Mouse (Mus musculus) left cerebral cortex, adult 2 months (tissue): Measurements from ENCODE around the gene Swi5. TPM values are rescaled to one million over a fixed set of nuclear protein-coding genes. Genes with fewer than 3 reads are reported as not detected.

Source experiments
- DNase-seq, 2 experiments: peaks; one replicate each; pipeline ENCODE4 v3.0.0; 2021 to 2022; ENCODE audit warnings: low spot score in 2 of 2, mixed read lengths in 1 of 2; ENCODE audit errors: extremely low spot score in 1 of 2
- H3K27ac ChIP-seq: fragments of 200-600 bp; 2 replicates; pipeline ENCODE4 v1.8.1; 2022
- H3K4me3 ChIP-seq: fragments of 200-600 bp; 2 replicates; pipeline ENCODE4 v1.8.1; 2022
- CTCF ChIP-seq: fragments of 200-600 bp; IDR thresholded peaks from 2 replicates; pipeline ENCODE4 v1.8.1; 2022; ENCODE audit warnings: antibody characterized with exemption, mild to moderate bottlenecking, moderate library complexity
- intact Hi-C: fragments of 180-260 bp; cut with DNase I; formaldehyde crosslinking; loops from one replicate; pipeline ENCODE4 v1.15.1; 2025
- long read RNA-seq, 2 experiments: library from polyadenylated mRNA; stranded (forward); transcript quantifications; one replicate each; pipeline ENCODE4 v2.0.0; 2021; ENCODE audit warnings: borderline mapping rate in 2 of 2
- total RNA-seq, 2 experiments: library from RNA; stranded (reverse); gene quantifications; 2 replicates each; pipeline ENCODE4 v1.2.3; 2021

The Swi5 gene
- 100 to 1,000 TPM; 186 to 193 TPM for total RNA-seq
- long read RNA-seq, experiment 1, transcript Swi5-207 (5 exons, 768 nt): major isoform, 59 of 76 reads
- long read RNA-seq, experiment 1, partial matches to known transcripts: 8 of 76 reads
- long read RNA-seq, experiment 1, other reads (novel, unspliced or antisense): 8 of 76 reads
- long read RNA-seq, experiment 2, transcript Swi5-207 (5 exons, 768 nt): major isoform, 41 of 52 reads
- long read RNA-seq, experiment 2, partial matches to known transcripts: 6 of 52 reads
- long read RNA-seq, experiment 2, other reads (novel, unspliced or antisense): 3 of 52 reads

DNA sequence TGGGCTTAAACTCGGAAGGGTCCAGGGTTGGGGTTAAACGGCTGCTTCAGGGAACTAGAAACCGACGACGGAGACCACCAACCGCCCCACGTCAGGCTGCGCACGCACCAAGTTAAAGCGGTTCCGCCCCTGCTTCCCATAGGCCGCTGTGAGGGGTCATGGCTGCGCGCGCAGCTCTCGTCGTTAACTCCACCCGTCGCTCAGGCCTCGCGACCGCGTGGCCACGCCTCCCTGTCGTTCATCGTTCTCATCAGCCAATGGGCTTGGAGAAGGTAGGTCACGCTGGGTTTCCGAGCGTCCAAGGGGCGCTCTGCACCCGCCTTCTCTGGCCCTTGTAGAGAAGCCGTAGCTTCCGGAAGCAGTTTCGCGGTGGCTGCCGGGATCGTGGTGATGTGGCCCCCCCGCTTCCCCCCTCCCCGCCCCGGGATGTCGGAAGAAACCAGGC, at the start of gene Swi5:
Gene Swi5, minus strand, starts transcription at position 153 of the 445 bp plus-strand sequence.
- no peak for TF ChIP-seq CTCF
- intact Hi-C loops: loop anchor here (2.0 to 5.0 kb wide), 2 partner anchors 51 to 156 kb away; partner anchors contain the start of gene Pomt1
- peak within 1 kb of the TSS; percentile 95 for H3K27ac ChIP-seq
- peak; percentile 96 to 98 for DNase-seq
- peak within 1 kb of the TSS; percentile 97 for H3K4me3 ChIP-seq

DNA sequence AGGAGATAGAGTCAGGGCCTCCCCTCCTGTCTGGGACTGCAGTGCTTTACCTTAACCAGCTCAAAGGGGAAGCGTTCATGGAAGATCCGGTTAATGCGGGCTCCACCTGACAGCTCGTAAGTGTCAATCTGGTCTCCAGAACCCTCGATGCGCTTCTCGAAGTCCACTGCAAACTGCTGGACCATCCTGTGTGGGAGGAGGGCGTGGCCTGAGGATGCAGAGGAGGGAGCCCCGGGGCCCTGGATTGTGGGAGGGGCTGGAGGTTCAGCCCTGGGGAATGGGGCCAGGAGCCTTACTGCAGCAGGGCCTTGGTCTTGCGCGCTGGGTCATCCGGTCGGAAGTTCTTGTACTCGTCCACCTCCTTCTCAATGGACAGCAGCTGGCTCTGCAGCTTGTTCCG, 48.0 kb upstream of the Swi5 start:
- H3K27ac ChIP-seq: peak overlapping the region; percentile 51; the same call in 1 of the 2 replicates
- intact Hi-C loops: no loop called here
- no peak overlapping the region for H3K4me3 ChIP-seq
- no peak for TF ChIP-seq CTCF
- DNase-seq: no peak

DNA sequence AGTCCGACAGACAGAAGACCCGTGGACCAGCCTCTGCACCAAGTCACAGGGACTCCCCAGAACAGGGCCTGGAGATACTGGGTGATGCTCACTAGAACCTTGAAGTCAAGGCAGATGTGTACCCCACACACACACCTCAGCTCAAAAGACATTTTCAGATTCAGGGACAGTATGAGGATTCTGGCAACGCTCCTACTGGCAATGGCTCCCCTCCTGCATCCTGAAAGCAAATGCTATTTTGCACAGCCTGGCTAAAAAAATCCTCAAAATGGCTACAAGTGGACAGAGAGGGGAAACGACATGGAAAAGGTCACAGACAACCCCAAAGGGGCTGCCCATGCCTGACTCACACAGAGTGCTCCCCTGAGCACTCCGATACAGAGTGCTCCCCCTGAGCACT, 44.3 kb upstream of the Swi5 start:
- no peak overlapping the region for H3K4me3 ChIP-seq
- TF ChIP-seq CTCF: no peak
- no peak for DNase-seq
- peak overlapping the region; percentile 66 for H3K27ac ChIP-seq
- intact Hi-C loops: no loop called here

DNA sequence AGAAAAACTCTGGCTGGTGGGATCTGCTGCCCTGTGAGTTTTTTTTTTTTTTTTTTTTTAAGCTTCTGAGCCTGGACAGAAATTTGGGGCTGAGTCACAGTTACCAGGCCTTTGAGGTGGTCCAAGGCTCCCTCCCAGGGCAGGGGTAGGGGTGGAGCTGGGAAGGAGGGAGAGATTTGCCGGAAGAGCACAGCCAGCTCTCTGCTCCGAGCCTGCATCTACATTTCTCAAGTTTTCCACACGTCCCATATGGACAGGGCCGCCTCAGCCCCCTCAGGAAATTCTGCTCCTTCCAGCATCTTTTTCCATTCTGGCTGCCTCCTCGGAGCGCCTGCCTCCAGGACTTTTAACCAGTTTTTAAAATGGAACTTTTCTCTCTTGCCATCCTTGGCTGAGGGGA, 41.7 kb upstream of the Swi5 start:
- Histone ChIP-seq H3K4me3 (no peak overlapping the region), H3K27ac (peak overlapping the region; percentile 81)
- no peak for DNase-seq
- no peak for TF ChIP-seq CTCF
- intact Hi-C loops: no loop called here

DNA sequence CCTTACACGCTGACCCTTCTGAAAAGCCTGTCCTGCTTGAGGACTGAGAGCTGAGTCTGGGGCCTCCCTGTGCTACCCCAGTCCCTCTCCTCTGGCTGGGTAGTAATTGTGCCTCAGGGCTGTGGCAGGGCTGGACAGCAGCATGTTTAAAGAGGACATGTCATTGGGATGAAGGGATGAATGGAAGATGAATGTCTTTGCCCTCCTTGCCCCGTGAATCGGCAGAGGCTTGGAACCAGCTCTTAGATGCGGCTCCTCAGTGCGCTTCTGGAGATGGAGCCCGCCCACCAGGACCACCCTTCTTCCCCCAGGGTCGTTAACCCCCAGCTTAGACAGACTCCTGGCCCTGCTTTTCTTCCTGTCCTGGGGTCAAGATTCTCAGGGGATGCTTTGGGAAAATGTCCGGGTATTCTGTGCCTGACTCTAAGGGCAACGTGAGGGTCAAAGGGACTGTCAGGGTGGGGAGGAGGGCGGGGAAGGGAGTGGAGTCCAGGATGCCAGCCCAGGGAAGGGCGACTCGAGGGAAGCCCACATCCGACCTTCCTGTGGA, 41.1 kb upstream of the Swi5 start:
- DNase-seq: no peak
- TF ChIP-seq CTCF: no peak
- intact Hi-C loops: no loop called here
- Histone ChIP-seq H3K27ac (peak overlapping the region; percentile 81), H3K4me3 (no peak overlapping the region)

DNA sequence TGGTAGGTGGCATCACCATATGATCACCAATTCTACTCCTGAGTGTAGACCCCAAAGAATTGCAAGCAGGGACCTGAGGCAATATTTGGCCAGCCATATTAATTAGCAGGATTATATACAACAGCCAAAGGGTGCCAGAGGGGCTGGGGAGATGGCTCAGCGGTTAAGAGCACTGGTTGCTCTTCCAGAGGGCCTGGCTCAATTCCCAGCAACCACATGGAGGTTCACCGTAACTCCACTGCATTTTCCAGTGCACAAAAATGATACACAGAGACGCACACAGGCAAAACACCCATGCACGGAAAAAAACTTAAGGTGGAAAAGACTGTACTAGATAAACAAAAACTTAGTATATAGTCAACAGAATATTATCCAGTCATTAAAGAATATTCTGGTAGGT, 39.3 kb upstream of the Swi5 start:
- intact Hi-C loops: no loop called here
- no peak overlapping the region for H3K4me3 ChIP-seq
- no peak for DNase-seq
- H3K27ac ChIP-seq: peak overlapping the region; percentile 81; the same call in 1 of the 2 replicates
- no peak for TF ChIP-seq CTCF

DNA sequence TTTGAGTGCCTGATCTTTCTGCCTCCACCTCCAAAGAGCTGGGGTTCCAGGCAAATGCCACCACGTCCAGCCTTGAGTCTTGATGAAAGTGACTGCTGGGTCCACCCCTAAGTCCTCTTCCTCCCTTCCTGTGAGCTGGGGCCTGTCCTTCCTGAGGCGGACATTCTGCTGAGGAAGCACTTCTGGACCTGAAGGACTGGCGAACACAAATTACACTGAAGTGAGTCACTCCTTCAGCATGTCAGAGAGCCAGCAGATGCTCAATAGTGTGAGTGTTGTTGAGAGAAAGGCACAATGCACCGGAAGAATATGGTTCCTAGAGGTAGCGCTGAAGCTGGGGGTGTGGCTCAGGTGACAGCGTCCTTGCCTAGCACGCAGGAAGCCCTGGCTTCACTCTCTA, 37.5 kb upstream of the Swi5 start:
- peak overlapping the region; percentile 11; the same call in 1 of the 2 replicates for H3K27ac ChIP-seq
- no peak for DNase-seq
- no peak for TF ChIP-seq CTCF
- no peak overlapping the region for H3K4me3 ChIP-seq
- intact Hi-C loops: no loop called here

DNA sequence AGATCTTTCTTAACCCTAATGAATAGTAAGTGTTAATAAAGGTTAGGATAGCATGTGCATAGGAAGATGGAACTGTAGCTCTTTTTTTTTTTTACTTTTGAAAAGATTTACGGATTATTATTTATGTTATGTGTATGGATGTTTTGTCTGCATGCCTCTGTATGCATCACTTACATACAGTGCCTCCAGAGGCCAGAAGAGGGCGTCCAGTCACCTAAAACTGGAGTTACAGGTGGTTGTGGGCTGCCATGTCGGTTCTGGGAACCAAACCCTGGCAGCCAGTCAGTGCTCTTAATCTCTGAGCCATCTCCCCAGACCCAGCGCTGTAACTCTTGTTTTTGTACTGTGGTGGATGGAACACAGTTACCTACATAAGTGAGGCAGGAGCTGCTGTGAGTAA, 36.4 kb upstream of the Swi5 start:
- DNase-seq: no peak
- Histone ChIP-seq H3K4me3 (no peak overlapping the region), H3K27ac (no peak overlapping the region)
- peak; percentile 37 for TF ChIP-seq CTCF
- intact Hi-C loops: no loop called here

DNA sequence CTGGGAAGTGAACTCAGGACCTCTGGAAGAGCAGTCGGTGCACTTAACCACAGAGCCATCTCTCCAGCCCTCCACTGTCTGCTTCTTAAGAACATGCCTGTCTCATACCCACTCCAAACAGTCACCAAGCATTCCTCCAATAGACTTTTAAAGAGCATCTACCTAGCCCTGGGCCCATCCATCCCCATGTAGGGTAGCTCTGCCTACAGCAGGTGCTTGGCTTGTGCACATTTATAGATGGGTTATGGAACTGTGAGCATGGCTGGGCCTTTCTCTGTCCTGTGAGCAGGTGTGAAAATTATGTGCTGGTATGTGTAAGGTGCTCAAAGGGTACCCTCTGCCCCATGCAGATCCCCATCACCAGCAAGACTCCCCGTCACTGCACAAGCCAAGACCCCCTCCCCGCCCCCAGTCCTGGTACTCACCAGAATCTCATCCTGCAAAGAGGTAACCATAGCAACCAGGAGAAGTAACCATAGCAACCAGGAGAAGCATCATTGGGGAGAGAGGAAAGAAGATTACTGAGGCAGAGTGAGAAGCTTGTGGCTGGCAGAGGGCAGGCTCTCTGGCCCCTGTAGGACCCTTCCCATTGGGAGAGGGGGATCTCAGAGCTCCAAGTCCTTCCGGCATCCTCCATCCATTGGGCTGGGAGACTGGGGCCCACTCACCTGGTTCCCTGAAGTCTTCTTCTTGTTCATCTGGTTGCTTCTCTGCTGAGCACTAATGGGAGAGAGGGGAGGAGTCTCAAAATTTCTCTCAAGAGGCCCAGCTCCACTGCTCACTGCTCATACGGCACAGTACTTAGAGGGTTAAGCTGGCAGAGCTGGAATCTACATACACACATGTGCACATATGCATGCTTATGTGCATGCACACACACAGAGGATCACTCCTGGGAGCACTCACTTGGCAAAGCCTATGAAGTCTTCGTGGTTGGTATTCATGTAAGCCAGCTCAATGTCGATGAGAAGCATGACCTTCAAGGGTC, 35.2 kb upstream of the Swi5 start:
- intact Hi-C loops: no loop called here
- DNase-seq: no peak
- Histone ChIP-seq H3K27ac (peak overlapping the region; percentile 69), H3K4me3 (no peak overlapping the region)
- no peak for TF ChIP-seq CTCF

DNA sequence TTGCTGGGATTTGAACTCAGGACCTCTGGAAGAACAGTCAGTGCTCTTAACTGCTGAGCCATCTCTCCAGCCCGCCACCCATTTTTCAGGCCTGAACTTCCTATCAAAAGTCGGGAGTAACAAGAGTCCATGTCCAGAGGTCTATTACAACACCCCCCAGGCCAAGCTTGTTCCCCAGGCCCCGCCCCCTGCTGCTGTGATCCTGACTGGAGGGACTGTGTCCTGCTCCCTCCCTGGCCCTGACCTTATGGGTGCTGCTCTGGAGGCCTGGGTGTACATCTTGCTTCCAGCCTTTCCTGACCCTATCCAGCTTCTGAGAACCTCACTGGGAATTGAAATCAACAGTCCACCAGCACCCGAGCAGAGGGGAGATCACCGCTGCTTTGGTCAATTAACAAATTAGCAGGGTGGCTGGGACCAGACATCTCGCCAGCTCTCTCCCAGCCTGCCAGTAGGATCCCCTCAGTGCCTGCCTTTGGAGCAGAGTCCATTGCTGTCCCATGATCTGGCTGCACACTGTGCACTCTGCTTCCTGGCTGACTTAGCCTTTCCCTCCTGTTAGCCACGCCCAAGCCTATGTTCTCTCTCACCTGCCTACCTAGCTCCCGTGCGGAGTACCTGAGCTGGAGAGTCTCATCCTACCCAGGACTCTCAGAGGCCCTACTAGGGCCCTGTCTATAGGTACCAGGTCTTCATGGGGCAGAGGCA, 33.9 kb upstream of the Swi5 start:
- intact Hi-C loops: no loop called here
- Histone ChIP-seq H3K27ac (peak overlapping the region; percentile 61), H3K4me3 (no peak overlapping the region)
- no peak for DNase-seq
- no peak for TF ChIP-seq CTCF

DNA sequence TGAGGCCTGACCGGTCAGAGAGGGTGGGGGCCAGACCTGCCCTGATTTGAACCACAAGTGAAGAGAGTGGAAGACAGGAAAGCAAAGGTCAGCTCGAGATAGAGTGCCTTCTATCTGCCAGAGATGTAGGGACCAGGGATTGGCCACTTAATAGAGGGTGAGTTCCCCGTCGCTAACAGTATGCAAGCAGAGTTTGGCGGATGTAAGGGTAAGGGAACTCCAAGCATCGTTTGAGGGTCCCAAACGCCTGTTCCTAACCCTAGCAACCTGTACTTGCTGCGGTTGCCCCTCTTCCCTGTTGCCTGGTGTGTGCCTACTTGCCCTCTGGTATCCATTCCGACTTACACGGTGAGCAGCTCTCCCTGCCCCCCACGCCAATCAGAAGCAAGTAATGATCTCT, 32.8 kb upstream of the Swi5 start:
- intact Hi-C loops: no loop called here
- H3K4me3 ChIP-seq: no peak overlapping the region
- H3K27ac ChIP-seq: peak overlapping the region; percentile 69; the same call in 1 of the 2 replicates
- no peak for DNase-seq
- no peak for TF ChIP-seq CTCF
